Mouse (Mus musculus) olfactory bulb, adult 2 months (tissue): ENCODE data around the gene Pacs2.

Experiments used
- CTCF ChIP-seq: fragments of 200-500 bp; IDR thresholded peaks from 2 replicates; pipeline ENCODE4 v1.5.1; 2012; ENCODE audit warnings: low read depth, mild to moderate bottlenecking, low read length, moderate library complexity; ENCODE audit not compliant: insufficient read depth
- POLR2A ChIP-seq: fragments of 200-500 bp; IDR thresholded peaks from 2 replicates; pipeline ENCODE4 v1.6.1; 2012; ENCODE audit warnings: mild to moderate bottlenecking, low read depth, low read length, moderate library complexity; ENCODE audit not compliant: insufficient read depth

DNA sequence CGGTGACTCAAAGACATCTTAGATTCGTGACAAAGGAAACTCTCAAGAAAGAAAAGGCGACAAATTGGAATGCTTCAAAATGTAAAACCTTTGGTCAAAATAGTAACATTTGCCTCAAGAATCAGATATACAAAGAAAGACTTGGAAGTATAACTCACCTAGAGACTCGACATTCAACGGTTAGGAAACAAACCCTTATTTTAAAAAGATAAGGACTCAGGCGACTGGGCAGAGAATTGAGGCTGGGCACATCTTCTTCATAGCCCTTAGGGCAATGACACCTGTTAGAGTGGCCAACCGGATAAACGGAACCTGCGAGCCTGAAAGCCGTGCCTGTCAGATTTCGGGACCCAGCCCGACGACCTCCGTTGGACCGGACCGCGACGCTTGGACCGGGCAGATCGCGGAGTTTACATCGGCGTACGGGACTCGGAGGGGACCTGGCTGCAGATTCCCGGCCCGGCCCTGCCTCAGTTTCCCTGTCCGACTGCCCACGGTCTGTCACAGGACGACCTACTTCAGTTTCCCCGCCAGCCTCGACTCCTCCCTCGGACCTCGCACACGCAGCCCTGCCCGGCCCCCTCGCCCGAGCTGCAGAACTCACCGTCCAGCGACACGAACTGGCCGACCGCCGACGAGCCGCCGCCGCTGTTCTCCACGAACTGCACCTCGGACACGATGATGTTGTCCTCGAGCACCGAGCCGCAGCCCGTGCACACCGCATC is 14.6 kb upstream of the Pacs2 start:
- no peak for TF ChIP-seq CTCF
- no peak for TF ChIP-seq POLR2A
